Mouse (Mus musculus): ENCODE results near the gene Hoxa9.

- TF ChIP-seq POLR2A (IDR thresholded peaks at IDR 0.05; ENCODE audit: borderline replicate concordance, extremely low read depth, low read depth, low read length) = no peak
- no peak for TF ChIP-seq CTCF (IDR thresholded peaks at IDR 0.05; ENCODE audit: insufficient read depth, low read length)
Measured at GRCm38 (mm10) chr6:52267691-52268090, 36.8 kb upstream of the Hoxa9 start.

All from lung, adult 2 months (tissue).